Mouse (Mus musculus): ENCODE measurements at regions not wholly inside any gene's neighbourhood (a gene's known extent, or its start where the extent isn't known, plus 50 kb on each side); places are given as distances from the start of the nearest gene placed in this dataset.

DNA sequence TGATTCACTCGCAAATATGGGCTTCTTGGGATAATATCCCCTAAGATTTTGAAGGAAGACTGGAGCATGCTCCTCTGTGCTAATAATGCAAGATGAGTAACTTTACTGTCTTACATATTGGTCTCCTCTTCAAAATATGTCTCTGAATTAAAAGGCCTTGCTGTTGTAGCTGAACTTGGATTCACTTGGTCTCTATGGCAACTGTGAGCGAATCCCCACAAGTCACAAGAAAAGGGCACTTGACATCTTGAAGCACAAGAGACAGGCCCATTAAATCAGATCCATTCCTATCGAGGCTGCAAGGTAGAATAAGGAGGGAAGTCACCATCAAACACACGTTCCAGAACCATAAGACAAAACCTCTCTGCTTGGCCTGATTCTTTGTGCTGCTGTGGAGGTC, 121.6 kb upstream of the Mylip start:
- TF ChIP-seq POLR2A (IDR thresholded peaks at IDR 0.05; ENCODE audit: borderline replicate concordance, low read depth, low read length): no peak
- no peak for TF ChIP-seq CTCF (IDR thresholded peaks at IDR 0.05; ENCODE audit: low read depth, low read length)
- Histone ChIP-seq H3K4me1 (ENCODE audit: control insufficient read depth, insufficient read depth, low read length) (peaks cover 18% of the 10 kb centered on the region), H3K27ac (ENCODE audit: insufficient read depth, low read depth, low read length) (no peak overlapping the region), H3K4me3 (ENCODE audit: insufficient read depth, low read length) (no peak overlapping the region)

DNA sequence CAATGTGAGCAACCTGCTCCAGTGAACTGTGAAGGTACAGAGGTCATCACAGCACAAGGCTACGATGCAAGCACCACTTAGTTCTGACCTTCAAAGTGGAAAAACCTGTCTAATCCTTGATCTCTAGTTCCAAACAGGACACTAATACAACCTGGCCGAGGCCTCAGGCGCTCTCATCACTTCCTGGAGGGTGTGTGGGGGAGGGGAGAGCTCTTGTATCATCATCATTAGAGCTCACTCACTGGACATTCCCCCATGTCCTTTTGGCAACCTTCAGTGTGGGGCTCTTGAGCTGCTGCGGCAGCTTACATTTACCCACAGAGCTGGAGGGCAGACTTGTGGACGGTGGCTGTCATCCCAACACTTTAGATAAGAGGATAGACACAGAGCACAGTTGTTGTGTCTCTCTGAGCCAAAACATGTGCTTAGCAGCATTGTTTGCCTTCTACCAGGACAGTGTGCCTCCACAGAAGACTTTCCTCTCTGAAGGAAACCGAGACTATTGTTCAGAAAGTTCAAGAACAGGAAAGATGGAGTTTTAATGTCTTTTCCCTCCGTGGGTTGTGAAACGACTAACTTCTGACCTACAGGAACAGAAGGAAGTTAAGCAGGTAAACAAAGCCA, 115.2 kb upstream of the Mylip start:
- H3K27ac ChIP-seq (ENCODE audit: insufficient read depth, low read depth, low read length): no peak overlapping the region
- no peaks in the 10 kb centered on the region for H3K4me1 ChIP-seq (ENCODE audit: control insufficient read depth, insufficient read depth, low read length)
- TF ChIP-seq POLR2A (IDR thresholded peaks at IDR 0.05; ENCODE audit: borderline replicate concordance, low read depth, low read length) (no peak), CTCF (IDR thresholded peaks at IDR 0.05; ENCODE audit: low read depth, low read length) (no peak)
- H3K4me3 ChIP-seq (ENCODE audit: insufficient read depth, low read length): no peak overlapping the region

DNA sequence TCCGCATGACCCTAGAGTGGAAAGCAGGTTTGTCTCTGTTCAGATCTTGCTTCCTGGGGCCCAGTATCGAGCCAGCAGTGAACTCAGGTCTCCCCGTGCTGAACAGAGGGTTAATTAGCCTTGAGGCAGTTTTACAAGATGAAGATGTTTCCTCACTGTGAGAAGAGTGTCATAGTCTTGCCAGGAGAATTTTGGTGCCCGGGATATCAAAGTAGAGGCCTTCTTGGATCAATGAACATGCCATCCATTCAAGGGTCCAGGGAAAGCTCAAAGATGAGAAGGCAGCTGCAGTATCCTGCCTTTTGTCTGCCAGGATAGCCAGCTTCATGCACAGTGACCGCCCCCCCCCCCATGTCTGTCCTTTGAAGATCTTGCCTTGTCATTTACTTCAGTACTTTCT, 114.2 kb upstream of the Mylip start:
- H3K4me3 ChIP-seq (ENCODE audit: insufficient read depth, low read length): no peak overlapping the region
- no peak overlapping the region for H3K27ac ChIP-seq (ENCODE audit: insufficient read depth, low read depth, low read length)
- no peaks in the 10 kb centered on the region for H3K4me1 ChIP-seq (ENCODE audit: control insufficient read depth, insufficient read depth, low read length)
- TF ChIP-seq CTCF (IDR thresholded peaks at IDR 0.05; ENCODE audit: low read depth, low read length): no peak
- TF ChIP-seq POLR2A (IDR thresholded peaks at IDR 0.05; ENCODE audit: borderline replicate concordance, low read depth, low read length): no peak

DNA sequence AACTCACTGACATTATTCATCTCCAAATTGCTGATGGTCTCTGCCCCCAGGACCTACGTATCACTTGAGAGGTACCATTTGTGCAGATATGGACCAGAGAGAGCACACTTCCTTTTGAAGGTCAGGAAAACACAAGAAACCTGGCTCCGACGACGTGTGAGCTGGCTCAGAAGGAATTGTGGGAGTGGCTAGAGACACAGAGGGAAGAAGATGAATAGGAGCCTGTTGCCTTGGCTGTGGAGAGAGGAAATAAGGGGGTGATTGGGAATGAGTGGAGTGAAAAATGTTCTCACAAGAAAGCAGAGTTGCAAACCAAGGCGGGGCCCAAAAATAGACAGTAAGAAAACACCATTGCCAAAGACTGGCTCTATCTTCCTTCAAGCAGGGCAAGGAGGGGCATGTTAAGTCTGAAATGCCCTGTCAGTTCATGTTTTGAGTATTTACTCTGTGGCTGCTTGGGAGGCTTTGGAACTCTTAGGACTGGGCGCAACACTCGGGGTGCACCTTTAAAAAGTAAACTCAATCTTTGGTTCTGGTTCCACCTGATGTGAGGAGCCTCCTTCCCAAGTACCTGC, 111.6 kb upstream of the Mylip start:
- Histone ChIP-seq H3K27ac (ENCODE audit: insufficient read depth, low read depth, low read length) (no peak overlapping the region), H3K4me1 (ENCODE audit: control insufficient read depth, insufficient read depth, low read length) (no peaks in the 10 kb centered on the region), H3K4me3 (ENCODE audit: insufficient read depth, low read length) (no peak overlapping the region)
- TF ChIP-seq POLR2A (IDR thresholded peaks at IDR 0.05; ENCODE audit: borderline replicate concordance, low read depth, low read length) (no peak), CTCF (IDR thresholded peaks at IDR 0.05; ENCODE audit: low read depth, low read length) (no peak)

DNA sequence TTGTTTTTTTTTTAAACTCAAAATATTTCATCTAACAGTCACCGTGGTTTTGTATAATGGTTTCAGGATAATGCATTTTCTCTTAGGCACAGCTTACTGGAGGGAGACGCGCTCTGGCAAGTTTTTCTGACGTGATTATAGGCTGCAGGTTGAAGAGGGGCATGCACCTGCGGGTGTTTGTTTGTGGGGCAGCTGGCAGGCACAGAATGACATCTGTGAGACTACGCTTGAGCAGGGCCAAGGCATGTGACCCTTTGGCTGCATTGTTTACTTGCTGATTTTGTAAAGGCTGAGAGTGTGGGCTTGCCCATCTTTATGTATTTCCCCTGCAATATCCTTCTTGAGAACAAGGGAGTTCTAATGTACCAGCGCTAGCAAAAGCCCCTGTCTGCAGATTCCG, 108.4 kb upstream of the Mylip start:
- no peak overlapping the region for H3K4me3 ChIP-seq (ENCODE audit: insufficient read depth, low read length)
- TF ChIP-seq CTCF (IDR thresholded peaks at IDR 0.05; ENCODE audit: low read depth, low read length) (no peak), POLR2A (IDR thresholded peaks at IDR 0.05; ENCODE audit: borderline replicate concordance, low read depth, low read length) (no peak)
- no peaks in the 10 kb centered on the region for H3K4me1 ChIP-seq (ENCODE audit: control insufficient read depth, insufficient read depth, low read length)
- no peak overlapping the region for H3K27ac ChIP-seq (ENCODE audit: insufficient read depth, low read depth, low read length)

DNA sequence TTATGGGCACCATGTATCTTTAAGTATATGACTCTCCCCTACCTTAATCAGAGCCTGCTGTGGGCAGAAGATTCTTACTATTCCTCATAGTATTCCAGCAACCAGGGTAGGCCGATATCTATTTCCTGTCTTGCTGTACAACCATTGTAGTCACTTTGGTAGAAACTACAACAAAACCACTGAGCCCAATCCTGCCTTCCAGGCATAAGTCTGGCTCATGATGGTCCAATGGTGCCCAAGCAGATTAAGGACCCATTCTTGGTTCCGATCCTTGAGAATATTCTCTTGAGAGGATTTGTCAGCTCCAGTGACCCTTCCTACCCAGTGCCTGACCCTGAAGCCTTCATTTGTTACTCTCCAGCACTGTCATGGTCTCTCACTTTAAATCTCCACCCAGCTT, 102.9 kb upstream of the Mylip start:
- no peak overlapping the region for H3K4me3 ChIP-seq (ENCODE audit: insufficient read depth, low read length)
- H3K4me1 ChIP-seq (ENCODE audit: control insufficient read depth, insufficient read depth, low read length): peaks cover 6% of the 10 kb centered on the region; the same call in 1 of the 2 replicates
- TF ChIP-seq CTCF (IDR thresholded peaks at IDR 0.05; ENCODE audit: low read depth, low read length) (no peak), POLR2A (IDR thresholded peaks at IDR 0.05; ENCODE audit: borderline replicate concordance, low read depth, low read length) (no peak)
- H3K27ac ChIP-seq (ENCODE audit: insufficient read depth, low read depth, low read length): no peak overlapping the region

DNA sequence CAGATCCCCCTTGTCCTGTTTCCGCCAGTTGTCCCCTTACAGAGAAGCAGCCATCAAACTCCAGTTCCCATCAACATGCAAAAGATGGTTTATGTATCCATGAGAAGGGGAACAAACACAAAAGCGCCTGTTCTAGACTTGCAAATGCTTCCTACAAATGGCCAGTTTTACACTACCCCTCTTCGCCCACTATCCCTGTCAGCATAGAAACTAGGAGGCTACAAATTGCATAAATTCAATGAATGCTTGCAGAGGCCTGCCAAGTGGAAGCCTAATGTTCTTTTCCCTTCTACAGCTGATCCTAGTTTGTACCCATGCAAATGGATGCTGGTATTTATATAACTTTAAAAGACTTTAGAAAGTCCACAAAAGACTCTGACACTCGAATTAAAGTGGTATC, 102.3 kb upstream of the Mylip start:
- Histone ChIP-seq H3K4me1 (ENCODE audit: control insufficient read depth, insufficient read depth, low read length) (peaks cover 6% of the 10 kb centered on the region; the same call in 1 of the 2 replicates), H3K4me3 (ENCODE audit: insufficient read depth, low read length) (no peak overlapping the region), H3K27ac (ENCODE audit: insufficient read depth, low read depth, low read length) (no peak overlapping the region)
- no peak for TF ChIP-seq CTCF (IDR thresholded peaks at IDR 0.05; ENCODE audit: low read depth, low read length)
- TF ChIP-seq POLR2A (IDR thresholded peaks at IDR 0.05; ENCODE audit: borderline replicate concordance, low read depth, low read length): no peak

DNA sequence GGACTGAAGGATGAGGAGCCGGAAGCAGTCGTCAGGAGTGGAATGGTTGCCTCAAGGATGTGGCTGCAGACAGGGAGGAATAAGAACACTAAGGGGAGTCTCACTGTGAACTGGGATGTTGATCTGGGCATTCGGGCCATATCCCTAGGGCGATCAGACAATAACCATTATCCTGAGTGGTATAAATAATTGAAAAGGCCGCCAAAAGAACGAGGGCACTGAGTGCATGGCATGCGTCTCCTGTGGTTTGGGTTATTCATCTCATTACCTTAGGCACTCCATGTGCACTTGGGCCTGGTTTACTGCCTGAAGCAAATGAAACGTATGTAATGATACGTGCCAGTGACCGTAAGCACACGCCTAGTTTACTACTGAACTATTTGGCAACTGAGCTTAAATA, 99.6 kb upstream of the Mylip start:
- no peak overlapping the region for H3K4me3 ChIP-seq (ENCODE audit: insufficient read depth, low read length)
- TF ChIP-seq POLR2A (IDR thresholded peaks at IDR 0.05; ENCODE audit: borderline replicate concordance, low read depth, low read length): no peak
- TF ChIP-seq CTCF (IDR thresholded peaks at IDR 0.05; ENCODE audit: low read depth, low read length): no peak
- peaks cover 6% of the 10 kb centered on the region; the same call in 1 of the 2 replicates for H3K4me1 ChIP-seq (ENCODE audit: control insufficient read depth, insufficient read depth, low read length)
- H3K27ac ChIP-seq (ENCODE audit: insufficient read depth, low read depth, low read length): no peak overlapping the region

DNA sequence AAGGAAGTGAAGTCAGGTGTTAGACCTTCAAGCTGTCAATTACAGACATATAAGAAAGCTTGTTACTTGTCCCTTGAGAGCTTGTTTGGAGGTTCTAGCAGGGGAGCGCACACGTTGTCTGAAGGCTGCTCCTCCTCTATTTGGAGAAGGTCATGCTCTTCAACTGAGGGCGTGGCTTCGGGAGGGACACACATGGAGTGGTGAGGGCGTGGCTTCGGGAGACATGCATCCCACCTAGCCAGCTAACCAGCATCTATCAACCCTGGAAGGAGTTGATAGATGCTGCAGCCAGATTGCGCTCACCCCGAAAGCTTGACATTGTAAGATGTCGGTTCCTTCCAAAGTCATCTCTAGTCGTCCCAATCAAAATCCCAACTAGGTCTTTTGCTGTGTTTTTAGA, 94.9 kb upstream of the Mylip start:
- Histone ChIP-seq H3K4me1 (ENCODE audit: control insufficient read depth, insufficient read depth, low read length) (no peaks in the 10 kb centered on the region), H3K4me3 (ENCODE audit: insufficient read depth, low read length) (no peak overlapping the region), H3K27ac (ENCODE audit: insufficient read depth, low read depth, low read length) (no peak overlapping the region)
- no peak for TF ChIP-seq CTCF (IDR thresholded peaks at IDR 0.05; ENCODE audit: low read depth, low read length)
- no peak for TF ChIP-seq POLR2A (IDR thresholded peaks at IDR 0.05; ENCODE audit: borderline replicate concordance, low read depth, low read length)

DNA sequence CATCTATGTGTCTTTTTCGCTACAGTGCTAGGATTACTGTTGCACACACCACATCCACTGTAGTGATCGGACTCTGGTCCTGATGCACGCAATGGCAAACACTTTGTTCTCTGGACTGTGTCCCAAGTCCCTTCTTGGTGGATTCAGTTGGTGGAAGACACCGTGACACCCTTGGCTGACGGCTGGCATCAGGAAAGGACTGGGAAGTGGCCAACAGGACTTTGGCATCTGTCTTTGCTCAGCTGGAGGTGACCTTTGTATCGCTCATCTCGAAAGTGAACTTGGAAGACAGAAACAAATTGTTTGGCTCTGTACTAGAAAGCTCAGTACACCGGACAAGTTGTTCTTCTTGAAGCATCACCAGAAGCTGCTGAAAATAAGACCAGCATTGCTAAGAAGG, 88.9 kb upstream of the Mylip start:
- no peak overlapping the region for H3K4me3 ChIP-seq (ENCODE audit: insufficient read depth, low read length)
- TF ChIP-seq POLR2A (IDR thresholded peaks at IDR 0.05; ENCODE audit: borderline replicate concordance, low read depth, low read length) (no peak), CTCF (IDR thresholded peaks at IDR 0.05; ENCODE audit: low read depth, low read length) (no peak)
- no peaks in the 10 kb centered on the region for H3K4me1 ChIP-seq (ENCODE audit: control insufficient read depth, insufficient read depth, low read length)
- no peak overlapping the region for H3K27ac ChIP-seq (ENCODE audit: insufficient read depth, low read depth, low read length)
